Mouse (Mus musculus) skeletal muscle tissue, adult 2 months (tissue): ENCODE data around the gene Rfx1.

Experiments used
- DNase-seq: peaks from one replicate; pipeline ENCODE4 v3.0.0-alpha.2; 2012; ENCODE audit warnings: low read depth, low spot score

Gene Rfx1

DNA sequence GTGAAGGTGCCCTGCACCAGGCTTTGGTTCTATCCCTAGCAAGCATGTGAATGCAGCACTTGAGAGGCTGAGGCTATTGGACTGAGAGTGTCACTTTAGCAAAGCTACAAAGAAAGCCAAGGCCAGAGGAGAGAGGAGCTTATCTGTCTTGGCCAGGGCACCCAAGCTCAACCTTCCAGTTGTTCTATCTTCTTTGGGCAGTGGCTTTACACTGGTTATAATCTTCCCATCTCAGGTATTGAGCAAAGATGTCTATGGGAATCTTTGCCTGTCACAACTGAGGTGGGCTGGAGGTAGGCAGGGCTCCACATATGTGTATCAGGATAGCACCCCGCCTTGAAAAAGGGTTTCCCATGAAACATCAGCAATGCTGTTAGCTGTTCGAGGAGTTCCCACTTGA, 6.4 kb upstream of the Rfx1 start:
- DNase-seq = no peak

DNA sequence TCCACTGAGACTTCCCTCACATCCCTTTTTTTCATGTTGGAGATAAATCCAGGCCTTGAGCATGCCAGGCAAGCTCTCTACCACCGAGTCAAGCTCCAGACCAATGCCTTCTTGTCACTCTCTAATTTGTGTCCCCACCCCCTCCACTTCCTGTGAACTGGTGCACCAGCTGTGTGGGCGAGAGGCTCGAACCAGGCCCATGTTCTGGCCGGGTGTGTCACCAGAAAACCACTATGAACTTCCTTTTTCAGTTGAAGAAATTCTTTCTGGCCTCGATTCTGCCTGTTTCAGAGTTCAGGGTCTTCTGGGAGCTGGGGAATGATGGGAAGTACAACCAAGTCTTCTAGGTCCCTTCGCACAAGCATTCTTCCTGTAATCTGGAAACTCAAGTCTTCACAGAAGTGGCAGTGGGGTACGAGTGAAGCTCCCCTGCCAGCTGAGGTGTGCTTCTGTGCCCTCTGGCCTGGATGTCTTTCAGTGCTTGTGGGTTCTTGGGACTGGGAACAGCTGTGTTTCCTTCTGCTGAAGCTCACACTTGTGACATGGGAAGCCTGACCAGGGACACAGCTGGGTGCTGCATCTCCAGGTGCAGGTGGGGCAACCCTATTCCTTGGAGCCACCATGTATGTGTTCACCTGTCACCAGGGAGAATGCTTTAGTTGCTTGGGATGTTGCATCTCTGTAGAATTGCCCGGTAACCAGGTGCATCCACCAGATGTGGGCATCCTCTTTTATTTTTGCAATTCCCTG, 2.6 kb upstream of the Rfx1 start:
- DNase-seq = no peak

GRCm38 (mm10) chr8:84065037-84065436, 1.6 kb upstream of the Rfx1 start, which contains the start of gene Gm10643:
Gm10643 (minus strand) TSS chr8:84065137.
- no peak for DNase-seq

- DNase-seq = no peak
Observed at GRCm38 (mm10) chr8:84065457-84066072, 1.1 kb upstream of the Rfx1 start.

- DNase-seq = peak; percentile 89
Observed at GRCm38 (mm10) chr8:84067047-84067573, 476 bp downstream of the Rfx1 start.

- no peak for DNase-seq
Observed at GRCm38 (mm10) chr8:84067911-84068310, 1.3 kb downstream of the Rfx1 start.

- DNase-seq = no peak
Observed at GRCm38 (mm10) chr8:84068316-84069035, 1.8 kb downstream of the Rfx1 start.

GRCm38 (mm10) chr8:84069169-84069568, 2.5 kb downstream of the Rfx1 start:
- DNase-seq = no peak

DNA sequence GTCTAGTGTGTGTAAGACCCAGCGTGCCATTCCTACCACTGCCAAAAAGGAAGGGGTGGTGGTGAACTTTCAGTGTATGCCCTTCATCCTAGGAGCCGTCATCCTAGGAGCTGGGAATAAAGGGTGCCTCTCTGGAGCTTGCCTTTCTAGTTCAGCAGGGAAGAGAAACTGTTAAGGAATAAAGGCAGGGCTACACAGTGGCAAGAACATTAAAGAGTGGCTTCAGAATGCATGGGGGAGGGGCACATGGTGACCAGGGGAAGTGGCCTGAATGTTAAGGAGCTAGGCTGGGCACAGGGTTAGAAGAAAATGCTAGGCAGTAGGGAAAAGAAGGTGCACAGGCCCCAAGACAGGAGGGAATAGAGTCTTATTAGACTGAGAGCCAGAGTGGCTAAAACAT, 3.1 kb downstream of the Rfx1 start:
- DNase-seq = no peak

DNA sequence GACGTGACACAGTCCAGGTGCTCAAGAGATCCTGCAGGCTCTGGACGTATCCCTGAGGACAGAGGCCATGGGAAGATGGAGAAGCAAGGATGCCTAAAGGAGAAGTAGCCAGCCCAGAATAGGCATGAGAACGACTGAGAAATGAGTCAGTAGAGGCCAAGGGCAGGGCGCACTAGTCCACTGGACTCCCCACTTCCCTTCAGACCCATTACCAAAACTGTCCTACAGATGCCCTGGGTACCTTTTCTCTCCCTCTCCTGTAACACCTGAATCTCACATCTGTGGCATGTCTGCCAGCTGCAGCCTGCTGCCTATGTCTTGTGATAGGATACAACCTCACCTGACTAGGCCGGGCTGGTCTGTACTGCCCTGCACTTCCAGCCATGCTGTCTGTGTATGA, 3.6 kb downstream of the Rfx1 start:
- DNase-seq = no peak

DNA sequence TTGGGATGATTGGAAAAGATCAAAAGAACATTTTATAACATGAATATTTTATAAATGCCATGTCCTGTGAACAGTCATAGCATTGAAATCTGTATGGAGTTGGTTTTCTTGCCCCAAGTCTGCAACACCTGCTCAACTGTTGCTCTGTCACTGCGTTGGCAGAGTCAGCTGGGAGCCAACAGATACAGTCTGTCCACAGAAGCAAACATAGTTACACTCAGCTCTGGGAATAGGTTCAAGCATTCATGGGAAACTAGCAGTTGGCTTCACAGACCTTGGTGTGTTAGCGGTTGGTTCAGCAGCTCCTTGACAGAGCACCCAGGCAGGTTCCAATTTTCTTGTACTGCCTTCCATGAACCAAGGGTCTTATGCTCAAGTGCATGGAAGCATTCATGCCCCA, 4.0 kb downstream of the Rfx1 start:
- peak; percentile 54 for DNase-seq

DNA sequence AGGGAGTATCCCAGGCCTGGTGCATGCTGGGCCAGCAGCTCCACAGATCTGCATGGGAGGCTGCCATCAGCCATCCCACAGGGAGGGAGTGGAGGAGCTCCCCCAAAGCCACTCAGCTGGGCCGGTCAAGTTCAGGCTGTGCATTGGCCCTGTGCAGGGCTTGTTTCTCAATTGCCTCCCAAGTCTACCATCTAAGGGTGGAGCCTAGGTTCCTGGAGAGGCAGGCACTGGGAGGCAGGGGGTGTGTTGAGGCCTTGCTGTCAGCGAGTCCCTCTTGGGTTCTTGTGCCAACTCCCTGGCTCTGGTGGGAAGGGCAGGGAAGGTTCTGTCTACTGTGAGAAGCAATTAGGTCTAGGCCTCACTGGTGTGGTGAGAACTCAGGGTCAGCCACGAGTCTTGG, 5.3 kb downstream of the Rfx1 start:
- DNase-seq = no peak

GRCm38 (mm10) chr8:84072321-84072720, 5.7 kb downstream of the Rfx1 start:
- no peak for DNase-seq

- no peak for DNase-seq
Observed at GRCm38 (mm10) chr8:84073230-84073976, 6.8 kb downstream of the Rfx1 start.

DNA sequence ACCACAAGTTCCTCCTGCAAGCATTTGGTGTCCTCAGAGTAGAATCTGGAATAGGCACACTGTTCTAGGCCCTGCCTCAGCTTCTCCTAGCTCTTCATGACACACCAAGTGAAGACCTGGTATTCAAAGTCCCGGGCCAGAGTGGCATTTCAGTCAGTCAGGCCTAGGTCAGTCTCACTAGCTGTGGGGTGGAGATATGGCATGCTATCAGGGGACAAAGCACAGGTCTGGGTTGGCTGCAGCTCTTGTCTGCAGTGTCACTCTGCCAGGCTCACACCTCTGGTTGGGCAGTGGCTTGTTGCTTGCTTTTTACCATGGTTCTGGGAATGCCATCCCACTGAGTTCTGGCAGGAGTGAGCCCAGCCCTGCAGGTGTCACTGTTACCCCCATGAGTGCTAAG, 9.8 kb downstream of the Rfx1 start:
- DNase-seq = no peak

DNA sequence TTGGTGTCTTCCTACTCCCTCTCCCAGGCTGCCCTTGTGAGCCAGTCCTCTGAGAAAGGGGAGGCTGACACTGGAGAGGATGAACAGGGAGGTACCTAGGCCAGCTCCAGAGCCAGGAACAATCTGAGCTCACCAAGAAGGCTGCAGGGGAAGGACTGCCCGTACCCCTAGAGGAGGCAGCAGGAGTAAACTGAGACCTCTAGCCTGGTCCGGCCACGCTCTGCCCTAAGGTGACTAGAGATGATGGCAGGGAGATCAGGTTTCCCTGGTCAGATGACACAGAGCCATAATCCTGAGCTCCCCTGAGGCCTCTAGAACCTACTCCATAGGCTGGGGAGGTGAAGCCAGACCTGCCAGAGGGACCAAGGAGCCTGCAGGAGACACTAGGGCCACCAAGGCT, 10.2 kb downstream of the Rfx1 start:
- peak; percentile 66 for DNase-seq

DNA sequence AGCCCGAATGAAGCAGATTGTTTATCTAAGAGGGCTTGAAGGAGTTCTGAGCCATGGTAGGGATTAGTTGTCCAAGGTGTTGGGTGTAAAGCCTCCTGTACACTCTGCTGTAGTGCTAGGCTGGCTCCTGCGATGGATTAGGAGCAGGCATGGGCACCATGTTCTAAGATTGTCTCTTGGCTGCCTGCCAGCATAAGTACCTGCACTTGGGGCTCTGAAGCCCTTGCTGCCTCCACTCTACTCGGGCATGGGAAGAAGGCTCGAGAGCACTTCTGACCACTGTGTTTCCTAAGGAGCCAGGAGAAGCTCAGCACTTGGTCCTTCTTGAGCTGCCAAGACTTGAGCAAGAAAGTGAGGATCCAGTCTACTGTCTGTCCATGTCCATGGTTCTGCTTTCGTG, 12.6 kb downstream of the Rfx1 start:
- no peak for DNase-seq

DNA sequence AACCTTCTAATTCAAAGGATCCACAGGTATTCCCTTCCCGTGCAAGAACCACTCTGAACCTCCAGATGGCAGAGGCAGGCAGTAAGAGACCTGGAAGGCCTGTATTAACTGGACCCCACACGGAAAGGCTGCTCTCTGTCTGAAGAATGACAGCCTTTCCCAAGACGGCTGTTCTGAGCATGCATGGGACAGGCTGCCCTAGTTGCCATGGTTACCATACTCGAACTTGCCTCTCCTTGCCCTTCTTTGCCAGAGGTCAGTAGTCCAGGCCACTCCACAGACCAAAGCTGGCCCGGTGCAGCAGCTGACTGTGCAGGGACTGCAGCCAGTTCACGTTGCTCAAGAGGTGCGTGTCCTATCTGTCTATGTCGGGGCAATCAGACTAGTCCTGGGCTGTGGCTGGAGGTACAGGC, 17.2 kb downstream of the Rfx1 start:
- DNase-seq = peak; percentile 67

- DNase-seq = no peak
Observed at GRCm38 (mm10) chr8:84084341-84085115, 17.9 kb downstream of the Rfx1 start.

- no peak for DNase-seq
Observed at GRCm38 (mm10) chr8:84087156-84087555, 20.5 kb downstream of the Rfx1 start.

- DNase-seq = no peak
Observed at GRCm38 (mm10) chr8:84087821-84088220, 21.2 kb downstream of the Rfx1 start.
